Mouse (Mus musculus) cortical plate, adult 2 months (tissue): ENCODE data around the gene Uqcc1.

ENCODE experiments used
- CTCF ChIP-seq: fragments of 200-500 bp; IDR thresholded peaks from 2 replicates; pipeline ENCODE4 v1.5.1; 2011; ENCODE audit warnings: mild to moderate bottlenecking, control low read depth, low read length; ENCODE audit not compliant: insufficient read depth; ENCODE audit errors: extremely low read depth
- POLR2A ChIP-seq: fragments of 200-500 bp; IDR thresholded peaks from 2 replicates; pipeline ENCODE4 v1.6.1; 2011; ENCODE audit warnings: mild to moderate bottlenecking, low read length, control low read depth; ENCODE audit not compliant: insufficient read depth; ENCODE audit errors: extremely low read depth

DNA sequence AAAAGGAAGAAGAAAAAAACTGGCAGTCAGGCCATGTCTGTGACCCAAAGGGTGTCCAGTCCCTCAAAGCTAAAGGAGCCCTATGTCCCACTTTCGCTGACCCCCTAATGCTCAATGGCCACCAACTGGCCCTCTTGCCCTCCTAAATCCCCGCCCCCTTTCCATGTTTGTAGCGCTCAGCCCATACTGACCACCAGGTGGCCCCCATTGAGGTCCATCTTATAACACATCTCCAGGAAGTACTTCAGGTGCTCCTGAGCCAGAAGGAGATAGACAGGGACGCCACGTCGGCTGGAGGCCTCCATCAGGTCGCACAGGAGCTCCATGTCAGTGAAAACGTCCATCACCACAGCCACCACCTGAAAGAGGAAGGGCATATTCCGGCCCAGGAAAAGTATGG lies 98.8 kb downstream of the Uqcc1 start:
- no peak for TF ChIP-seq CTCF
- no peak for TF ChIP-seq POLR2A
